Mouse (Mus musculus): ENCODE results near the gene Tcf15. TPM values are rescaled to one million over a fixed set of nuclear protein-coding genes. Genes with fewer than 3 reads are reported as not detected.

Tcf15 gene
- polyA plus RNA-seq, 1 experiment: 0.53 TPM

- no peaks in the 10 kb centered on the region for H3K36me3 ChIP-seq (ENCODE audit: control insufficient read depth, insufficient read depth, low read length)
- no peak overlapping the region for H3K27ac ChIP-seq (ENCODE audit: control insufficient read depth, insufficient read depth, low read depth, low read length)
- H3K4me3 ChIP-seq (ENCODE audit: control insufficient read depth, low read depth, low read length): no peak overlapping the region
- TF ChIP-seq POLR2A (IDR thresholded peaks at IDR 0.05; ENCODE audit: control insufficient read depth, low read depth, low read length) (no peak), CTCF (IDR thresholded peaks at IDR 0.05; ENCODE audit: control insufficient read depth, insufficient read depth, insufficient replicate concordance, low read depth, low read length) (peak; percentile 100)
- H3K4me1 ChIP-seq (ENCODE audit: control insufficient read depth, insufficient read depth, low read length): peaks cover 16% of the 10 kb centered on the region
- H3K27me3 ChIP-seq (ENCODE audit: control insufficient read depth, insufficient read depth, low read length): no peaks in the 10 kb centered on the region
Observed at GRCm38 (mm10) chr2:152111920-152112319, 31.4 kb upstream of the Tcf15 start.

GRCm38 (mm10) chr2:152112490-152112889 lies 30.9 kb upstream of the Tcf15 start:
- no peaks in the 10 kb centered on the region for H3K36me3 ChIP-seq (ENCODE audit: control insufficient read depth, insufficient read depth, low read length)
- H3K4me1 ChIP-seq (ENCODE audit: control insufficient read depth, insufficient read depth, low read length): peaks cover 16% of the 10 kb centered on the region
- no peak overlapping the region for H3K27ac ChIP-seq (ENCODE audit: control insufficient read depth, insufficient read depth, low read depth, low read length)
- no peaks in the 10 kb centered on the region for H3K27me3 ChIP-seq (ENCODE audit: control insufficient read depth, insufficient read depth, low read length)
- no peak overlapping the region for H3K4me3 ChIP-seq (ENCODE audit: control insufficient read depth, low read depth, low read length)
- no peak for TF ChIP-seq POLR2A (IDR thresholded peaks at IDR 0.05; ENCODE audit: control insufficient read depth, low read depth, low read length)
- no peak for TF ChIP-seq CTCF (IDR thresholded peaks at IDR 0.05; ENCODE audit: control insufficient read depth, insufficient read depth, insufficient replicate concordance, low read depth, low read length)

GRCm38 (mm10) chr2:152112970-152113369 lies 30.4 kb upstream of the Tcf15 start:
- Histone ChIP-seq H3K4me1 (ENCODE audit: control insufficient read depth, insufficient read depth, low read length) (peaks cover 16% of the 10 kb centered on the region), H3K27me3 (ENCODE audit: control insufficient read depth, insufficient read depth, low read length) (no peaks in the 10 kb centered on the region), H3K27ac (ENCODE audit: control insufficient read depth, insufficient read depth, low read depth, low read length) (peak overlapping the region; percentile 51), H3K36me3 (ENCODE audit: control insufficient read depth, insufficient read depth, low read length) (no peaks in the 10 kb centered on the region), H3K4me3 (ENCODE audit: control insufficient read depth, low read depth, low read length) (no peak overlapping the region)
- TF ChIP-seq POLR2A (IDR thresholded peaks at IDR 0.05; ENCODE audit: control insufficient read depth, low read depth, low read length) (no peak), CTCF (IDR thresholded peaks at IDR 0.05; ENCODE audit: control insufficient read depth, insufficient read depth, insufficient replicate concordance, low read depth, low read length) (no peak)

DNA sequence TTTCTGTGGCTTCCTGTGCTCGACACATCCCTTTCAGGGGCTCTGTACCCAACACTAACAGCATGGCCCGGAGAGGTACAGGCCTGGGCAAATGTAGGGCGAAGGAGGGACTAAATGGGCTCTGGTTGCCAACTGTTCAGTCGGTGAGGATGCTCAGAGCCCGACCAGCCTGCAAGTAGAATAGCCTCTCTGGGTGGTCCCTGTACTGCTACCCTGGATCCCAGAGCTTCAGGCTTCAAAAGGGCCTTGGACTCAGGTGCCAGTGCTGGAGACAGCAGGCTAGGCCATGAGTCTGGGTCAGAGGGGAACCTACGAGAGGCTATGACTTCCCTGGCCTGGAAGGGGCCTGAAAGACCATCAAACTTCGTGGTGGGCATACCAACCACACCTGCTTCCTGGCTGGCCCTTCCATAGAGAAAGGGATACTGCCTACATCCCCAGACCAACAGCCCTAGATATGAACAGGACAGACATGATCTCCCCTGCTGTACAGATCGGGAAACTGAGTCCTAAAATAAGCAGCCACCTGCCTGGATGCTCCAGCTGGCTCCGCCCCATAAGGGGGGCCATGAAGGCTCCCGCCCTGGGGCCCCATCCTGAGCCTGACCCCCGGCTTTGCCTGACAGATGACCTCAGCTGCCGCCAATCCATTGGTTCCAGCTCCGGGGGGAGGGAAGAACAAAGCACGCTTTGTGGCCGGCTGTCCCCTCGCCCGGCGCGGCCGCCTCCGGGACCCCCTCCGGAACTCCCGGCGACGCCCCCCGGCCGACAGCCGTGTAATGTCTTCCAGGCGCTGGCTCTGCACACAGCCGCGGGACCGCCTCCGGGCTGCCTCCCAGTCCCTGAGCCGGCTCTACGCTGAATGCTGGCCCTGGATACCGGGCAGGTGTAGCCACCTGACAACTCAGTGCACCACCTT lies 29.0 kb upstream of the Tcf15 start:
- peak overlapping the region; percentile 15 for H3K4me3 ChIP-seq (ENCODE audit: control insufficient read depth, low read depth, low read length)
- H3K27ac ChIP-seq (ENCODE audit: control insufficient read depth, insufficient read depth, low read depth, low read length): no peak overlapping the region
- peaks cover 16% of the 10 kb centered on the region for H3K4me1 ChIP-seq (ENCODE audit: control insufficient read depth, insufficient read depth, low read length)
- no peak for TF ChIP-seq POLR2A (IDR thresholded peaks at IDR 0.05; ENCODE audit: control insufficient read depth, low read depth, low read length)
- TF ChIP-seq CTCF (IDR thresholded peaks at IDR 0.05; ENCODE audit: control insufficient read depth, insufficient read depth, insufficient replicate concordance, low read depth, low read length): no peak
- H3K36me3 ChIP-seq (ENCODE audit: control insufficient read depth, insufficient read depth, low read length): no peaks in the 10 kb centered on the region
- H3K27me3 ChIP-seq (ENCODE audit: control insufficient read depth, insufficient read depth, low read length): no peaks in the 10 kb centered on the region

- H3K36me3 ChIP-seq (ENCODE audit: control insufficient read depth, insufficient read depth, low read length): no peaks in the 10 kb centered on the region
- no peaks in the 10 kb centered on the region for H3K27me3 ChIP-seq (ENCODE audit: control insufficient read depth, insufficient read depth, low read length)
- no peak for TF ChIP-seq CTCF (IDR thresholded peaks at IDR 0.05; ENCODE audit: control insufficient read depth, insufficient read depth, insufficient replicate concordance, low read depth, low read length)
- TF ChIP-seq POLR2A (IDR thresholded peaks at IDR 0.05; ENCODE audit: control insufficient read depth, low read depth, low read length): no peak
- H3K27ac ChIP-seq (ENCODE audit: control insufficient read depth, insufficient read depth, low read depth, low read length): no peak overlapping the region
- H3K4me1 ChIP-seq (ENCODE audit: control insufficient read depth, insufficient read depth, low read length): peaks cover 16% of the 10 kb centered on the region
- no peak overlapping the region for H3K4me3 ChIP-seq (ENCODE audit: control insufficient read depth, low read depth, low read length)
Observed at GRCm38 (mm10) chr2:152117694-152118093, 25.7 kb upstream of the Tcf15 start.

DNA sequence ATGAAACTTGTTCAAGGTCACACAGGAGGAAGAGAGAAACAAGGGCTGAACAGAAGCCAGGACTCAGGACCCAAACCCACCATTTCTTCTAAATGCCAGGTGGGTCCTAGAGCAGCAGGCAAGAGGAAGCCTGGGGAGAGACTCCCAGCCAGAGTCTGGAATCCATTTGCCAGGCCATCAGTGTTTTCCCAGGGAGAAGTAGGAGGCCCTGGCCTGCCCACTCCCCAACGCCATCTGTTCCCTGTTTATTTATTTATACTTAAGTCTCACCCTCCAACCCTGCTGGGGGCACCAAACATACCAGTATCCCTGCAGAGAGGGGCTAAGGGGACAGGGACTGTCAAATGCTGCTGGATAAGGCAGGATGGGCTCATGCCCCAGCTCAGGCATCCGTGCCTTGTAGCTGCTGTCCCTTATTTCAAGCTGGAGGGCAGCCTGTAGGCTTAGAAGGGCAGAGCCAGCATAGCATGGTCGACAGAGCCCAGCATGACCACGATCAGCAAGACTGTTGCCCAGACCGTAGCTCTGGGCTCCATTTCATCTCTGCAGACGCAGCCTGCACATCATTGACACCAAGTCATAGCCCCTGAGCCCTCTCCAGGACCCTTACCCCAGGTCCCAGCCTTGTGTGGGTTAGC lies 24.0 kb upstream of the Tcf15 start:
- H3K27ac ChIP-seq (ENCODE audit: control insufficient read depth, insufficient read depth, low read depth, low read length): no peak overlapping the region
- no peaks in the 10 kb centered on the region for H3K36me3 ChIP-seq (ENCODE audit: control insufficient read depth, insufficient read depth, low read length)
- H3K4me3 ChIP-seq (ENCODE audit: control insufficient read depth, low read depth, low read length): no peak overlapping the region
- no peaks in the 10 kb centered on the region for H3K27me3 ChIP-seq (ENCODE audit: control insufficient read depth, insufficient read depth, low read length)
- no peak for TF ChIP-seq CTCF (IDR thresholded peaks at IDR 0.05; ENCODE audit: control insufficient read depth, insufficient read depth, insufficient replicate concordance, low read depth, low read length)
- TF ChIP-seq POLR2A (IDR thresholded peaks at IDR 0.05; ENCODE audit: control insufficient read depth, low read depth, low read length): no peak
- peaks cover 5% of the 10 kb centered on the region for H3K4me1 ChIP-seq (ENCODE audit: control insufficient read depth, insufficient read depth, low read length)

GRCm38 (mm10) chr2:152122896-152123295 lies 20.5 kb upstream of the Tcf15 start:
- Histone ChIP-seq H3K36me3 (ENCODE audit: control insufficient read depth, insufficient read depth, low read length) (no peaks in the 10 kb centered on the region), H3K4me3 (ENCODE audit: control insufficient read depth, low read depth, low read length) (no peak overlapping the region), H3K27ac (ENCODE audit: control insufficient read depth, insufficient read depth, low read depth, low read length) (no peak overlapping the region), H3K4me1 (ENCODE audit: control insufficient read depth, insufficient read depth, low read length) (no peaks in the 10 kb centered on the region), H3K27me3 (ENCODE audit: control insufficient read depth, insufficient read depth, low read length) (no peaks in the 10 kb centered on the region)
- TF ChIP-seq CTCF (IDR thresholded peaks at IDR 0.05; ENCODE audit: control insufficient read depth, insufficient read depth, insufficient replicate concordance, low read depth, low read length): no peak
- TF ChIP-seq POLR2A (IDR thresholded peaks at IDR 0.05; ENCODE audit: control insufficient read depth, low read depth, low read length): no peak
